Mouse (Mus musculus): ENCODE results near the gene Kcnk4. TPM values are rescaled to one million over a fixed set of nuclear protein-coding genes. Genes with fewer than 3 reads are reported as not detected.

Gene Kcnk4
- polyA plus RNA-seq, 1 experiment from 2014 or later = 0.75 TPM

- peaks cover 8% of the 10 kb centered on the region; the same call in 1 of the 2 replicates for H3K4me1 ChIP-seq (replicated peaks; ENCODE audit: control insufficient read depth, insufficient read depth)
- H3K27me3 ChIP-seq (ENCODE audit: control insufficient read depth, insufficient read depth, low read length) = no peaks in the 10 kb centered on the region
- no peaks in the 10 kb centered on the region for H3K9me3 ChIP-seq (ENCODE audit: control insufficient read depth, low read length)
- no peak for TF ChIP-seq EP300 (optimal IDR thresholded peaks at IDR 0.05)
- TF ChIP-seq CTCF (IDR thresholded peaks at IDR 0.05; ENCODE audit: low read depth) = no peak
- 5% methylated on average over 11 of the region's 11 CpGs for WGBS
- H3K36me3 ChIP-seq (ENCODE audit: control insufficient read depth, insufficient read depth, low read length) = peaks cover 6% of the 10 kb centered on the region
- no peak for ATAC-seq (ENCODE audit: low FRiP score, low TSS enrichment)
- peak overlapping the region; percentile 84 for H3K4me2 ChIP-seq (replicated peaks; ENCODE audit: low read depth)
- peak overlapping the region; percentile 64 for H3K4me3 ChIP-seq (ENCODE audit: low read depth, low read length)
- peak overlapping the region; percentile 81 for H3K27ac ChIP-seq (replicated peaks)
- DNase-seq (ENCODE audit: low spot score) = no peak
- peak overlapping the region; percentile 67 for H3K9ac ChIP-seq (ENCODE audit: low read length)
These were observed 44.7 kb upstream of the Kcnk4 start for GRCm38 (mm10) chr19:6979001-6979479.

DNA sequence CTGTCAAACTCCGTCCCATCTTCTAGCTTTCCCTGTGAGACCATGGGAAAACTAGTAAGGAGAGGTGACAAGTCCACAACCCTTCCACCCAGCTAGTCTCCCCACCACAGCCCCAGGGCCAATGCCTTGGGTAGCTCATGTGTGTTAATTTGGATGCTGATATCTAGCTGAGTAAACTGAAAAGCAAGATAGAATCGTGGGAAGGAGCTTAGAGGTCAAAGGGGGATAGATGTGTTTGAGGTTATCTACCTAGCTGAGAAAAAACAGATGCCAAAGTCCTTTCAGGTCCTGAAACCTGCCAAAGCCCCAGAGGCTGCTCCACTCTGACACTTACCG is 44.3 kb upstream of the Kcnk4 start:
- H3K4me3 ChIP-seq (ENCODE audit: low read depth, low read length) = peak overlapping the region; percentile 64; the same call in 1 of the 2 replicates
- DNase-seq (ENCODE audit: low spot score) = no peak
- H3K4me1 ChIP-seq (replicated peaks; ENCODE audit: control insufficient read depth, insufficient read depth) = peaks cover 8% of the 10 kb centered on the region; the same call in 1 of the 2 replicates

DNA sequence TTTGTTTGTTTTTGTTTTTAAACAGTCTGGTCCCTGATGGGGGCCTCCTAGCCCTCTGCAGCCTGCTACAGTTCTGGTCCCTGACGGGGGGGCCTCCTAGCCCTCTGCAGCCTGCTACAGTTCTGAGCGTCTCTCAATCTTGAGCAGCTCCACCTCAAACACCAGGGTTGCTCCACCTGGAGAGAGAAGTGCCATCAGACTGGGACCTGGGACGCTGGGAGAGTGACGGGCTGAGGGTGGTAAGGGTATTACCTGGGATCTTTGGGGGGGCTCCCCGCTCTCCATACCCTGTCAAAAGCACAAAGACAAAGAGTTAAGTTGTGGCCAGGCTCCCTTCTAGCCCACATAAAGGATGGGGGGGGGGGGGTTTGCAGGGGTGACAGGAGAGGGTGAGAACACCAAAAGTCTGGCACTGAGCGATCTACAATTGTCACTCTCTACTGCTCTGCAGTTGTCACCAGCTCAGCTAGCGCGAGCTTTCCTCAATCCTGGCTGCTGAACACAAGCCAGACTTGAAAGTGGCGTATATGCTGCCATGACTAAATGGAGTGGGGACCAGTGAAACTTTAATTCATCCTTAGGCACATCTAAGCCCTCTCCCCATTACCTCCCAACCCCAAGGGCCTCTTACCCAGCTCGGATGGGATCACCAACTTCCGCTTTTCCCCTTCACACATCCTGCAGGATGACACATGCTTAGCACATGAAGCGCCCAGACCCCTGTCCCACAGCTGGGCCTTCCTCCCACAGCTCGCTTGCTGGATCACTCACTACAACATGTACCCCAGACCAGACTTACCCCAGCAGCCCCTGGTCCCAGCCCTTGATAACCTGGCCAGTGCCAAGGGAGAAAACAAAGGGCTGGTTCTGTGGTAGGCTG is 43.7 kb upstream of the Kcnk4 start:
- ATAC-seq (ENCODE audit: low FRiP score, low TSS enrichment) = no peak
- Histone ChIP-seq H3K9me3 (ENCODE audit: control insufficient read depth, low read length) (no peaks in the 10 kb centered on the region), H3K4me3 (ENCODE audit: low read depth, low read length) (no peak overlapping the region), H3K4me1 (replicated peaks; ENCODE audit: control insufficient read depth, insufficient read depth) (peaks cover 8% of the 10 kb centered on the region; the same call in 1 of the 2 replicates), H3K9ac (ENCODE audit: low read length) (peak overlapping the region; percentile 27; the same call in 1 of the 2 replicates), H3K36me3 (ENCODE audit: control insufficient read depth, insufficient read depth, low read length) (peaks cover 6% of the 10 kb centered on the region), H3K27me3 (ENCODE audit: control insufficient read depth, insufficient read depth, low read length) (no peaks in the 10 kb centered on the region), H3K4me2 (replicated peaks; ENCODE audit: low read depth) (peak overlapping the region; percentile 84; the same call in 1 of the 2 replicates), H3K27ac (replicated peaks) (no peak overlapping the region)
- TF ChIP-seq EP300 (optimal IDR thresholded peaks at IDR 0.05) (no peak), CTCF (IDR thresholded peaks at IDR 0.05; ENCODE audit: low read depth) (no peak)
- no peak for DNase-seq (ENCODE audit: low spot score)
- WGBS = 77% methylated on average over 13 of the region's 13 CpGs

More for the DNA sequence above, 44.3 kb upstream of the Kcnk4 start:
- H3K9me3 ChIP-seq (ENCODE audit: control insufficient read depth, low read length) = no peaks in the 10 kb centered on the region
- H3K4me2 ChIP-seq (replicated peaks; ENCODE audit: low read depth) = peak overlapping the region; percentile 84
- TF ChIP-seq CTCF (IDR thresholded peaks at IDR 0.05; ENCODE audit: low read depth) = no peak
- no peak for TF ChIP-seq EP300 (optimal IDR thresholded peaks at IDR 0.05)
- 35% methylated on average over 3 of the region's 3 CpGs for WGBS
- ATAC-seq (ENCODE audit: low FRiP score, low TSS enrichment) = no peak
- H3K9ac ChIP-seq (ENCODE audit: low read length) = 0 out of 2 replicates have a peak overlapping the region, but pooled peaks have one; percentile 27
- no peak overlapping the region for H3K27ac ChIP-seq (replicated peaks)
- H3K36me3 ChIP-seq (ENCODE audit: control insufficient read depth, insufficient read depth, low read length) = peaks cover 6% of the 10 kb centered on the region
- H3K27me3 ChIP-seq (ENCODE audit: control insufficient read depth, insufficient read depth, low read length) = no peaks in the 10 kb centered on the region

- TF ChIP-seq EP300 (optimal IDR thresholded peaks at IDR 0.05) = no peak
- TF ChIP-seq CTCF (IDR thresholded peaks at IDR 0.05; ENCODE audit: low read depth) = peak; percentile 57
- peaks cover 6% of the 10 kb centered on the region for H3K36me3 ChIP-seq (ENCODE audit: control insufficient read depth, insufficient read depth, low read length)
- ATAC-seq (ENCODE audit: low FRiP score, low TSS enrichment) (no peak), DNase-seq (ENCODE audit: low spot score) (peak; percentile 67)
- under 1% methylated on average over 16 of the region's 16 CpGs for WGBS
- H3K9me3 ChIP-seq (ENCODE audit: control insufficient read depth, low read length) = no peaks in the 10 kb centered on the region
- H3K27ac ChIP-seq (replicated peaks) = peak within 1 kb of the TSS; percentile 93
- peaks cover 4% of the 10 kb centered on the region for H3K4me1 ChIP-seq (replicated peaks; ENCODE audit: control insufficient read depth, insufficient read depth)
- peak within 1 kb of the TSS; percentile 74 for H3K4me2 ChIP-seq (replicated peaks; ENCODE audit: low read depth)
- peak within 1 kb of the TSS; percentile 69 for H3K9ac ChIP-seq (ENCODE audit: low read length)
- peak within 1 kb of the TSS; percentile 65 for H3K4me3 ChIP-seq (ENCODE audit: low read depth, low read length)
- H3K27me3 ChIP-seq (ENCODE audit: control insufficient read depth, insufficient read depth, low read length) = no peaks in the 10 kb centered on the region
These were observed 41.5 kb upstream of the Kcnk4 start, which contains the start of gene Plcb3 for GRCm38 (mm10) chr19:6975537-6976521. Gene Plcb3, minus strand, starts transcription at chr19:6976470.

Data from stomach, postnatal 0 days (tissue).